Mouse (Mus musculus): ENCODE results near the gene Krt24.

- TF ChIP-seq POLR2A (IDR thresholded peaks at IDR 0.05; ENCODE audit: insufficient read length, low read depth) (no peak), MAX (IDR thresholded peaks at IDR 0.05; ENCODE audit: low read depth) (no peak), SRF (IDR thresholded peaks at IDR 0.05; ENCODE audit: control insufficient read depth, insufficient read length, low read depth) (no peak)
Observed at GRCm38 (mm10) chr11:99243200-99243819, 41.8 kb downstream of the Krt24 start.
